Mouse (Mus musculus): ENCODE data around the gene Bbs10. TPM values are rescaled to one million over a fixed set of nuclear protein-coding genes. Genes with fewer than 3 reads are reported as not detected.
A peak's percentile ranks its signal among the peaks of the same experiment; 100 is the strongest.

Gene Bbs10
- polyA plus RNA-seq, 1 experiment from 2014 or later: 7.2 TPM

- no peak for ATAC-seq (ENCODE audit: low FRiP score)
- H3K27ac ChIP-seq: no peak overlapping the region; the same call in 1 of the 2 replicates
- H3K4me2 ChIP-seq: peak overlapping the region; percentile 53
- WGBS: 82% methylated on average over 6 of the region's 6 CpGs
- peak overlapping the region; percentile 81 for H3K9ac ChIP-seq
- peaks cover 18% of the 10 kb centered on the region for H3K4me1 ChIP-seq (replicated peaks)
- H3K4me3 ChIP-seq: no peak overlapping the region
- H3K27me3 ChIP-seq: no peaks in the 10 kb centered on the region
- H3K9me3 ChIP-seq: no peaks in the 10 kb centered on the region
- peaks cover 3% of the 10 kb centered on the region; the same call in 1 of the 2 replicates for H3K36me3 ChIP-seq
These were observed 1.1 kb downstream of the Bbs10 start for GRCm38 (mm10) chr10:111299591-111299990.

GRCm38 (mm10) chr10:111301041-111301440, 2.6 kb downstream of the Bbs10 start:
- Histone ChIP-seq H3K9me3 (no peaks in the 10 kb centered on the region), H3K4me3 (no peak overlapping the region), H3K4me2 (no peak overlapping the region), H3K27me3 (no peaks in the 10 kb centered on the region), H3K36me3 (peaks cover 3% of the 10 kb centered on the region; the same call in 1 of the 2 replicates), H3K27ac (no peak overlapping the region), H3K4me1 (replicated peaks) (peaks cover 18% of the 10 kb centered on the region), H3K9ac (no peak overlapping the region)
- ATAC-seq (ENCODE audit: low FRiP score): no peak
- 94% methylated on average over 5 of the region's 5 CpGs for WGBS

- no peaks in the 10 kb centered on the region for H3K9me3 ChIP-seq
- no peaks in the 10 kb centered on the region for H3K27me3 ChIP-seq
- no peak overlapping the region for H3K4me3 ChIP-seq
- H3K9ac ChIP-seq: no peak overlapping the region
- WGBS: 92% methylated on average over 6 of the region's 6 CpGs
- no peak overlapping the region for H3K27ac ChIP-seq
- H3K36me3 ChIP-seq: peaks cover 3% of the 10 kb centered on the region; the same call in 1 of the 2 replicates
- no peak overlapping the region for H3K4me2 ChIP-seq
- no peak for ATAC-seq (ENCODE audit: low FRiP score)
- peaks cover 18% of the 10 kb centered on the region for H3K4me1 ChIP-seq (replicated peaks)
These were observed 4.0 kb downstream of the Bbs10 start for GRCm38 (mm10) chr10:111302486-111302885.

GRCm38 (mm10) chr10:111308850-111309501, 10.5 kb downstream of the Bbs10 start:
- Histone ChIP-seq H3K4me2 (no peak overlapping the region), H3K36me3 (no peaks in the 10 kb centered on the region), H3K9ac (no peak overlapping the region), H3K4me1 (replicated peaks) (no peaks in the 10 kb centered on the region), H3K27me3 (no peaks in the 10 kb centered on the region), H3K27ac (no peak overlapping the region), H3K4me3 (no peak overlapping the region), H3K9me3 (no peaks in the 10 kb centered on the region)
- 94% methylated on average over 13 of the region's 13 CpGs for WGBS
- ATAC-seq (ENCODE audit: low FRiP score): no peak

- no peak for ATAC-seq (ENCODE audit: low FRiP score)
- H3K27me3 ChIP-seq: no peaks in the 10 kb centered on the region
- no peaks in the 10 kb centered on the region for H3K9me3 ChIP-seq
- H3K36me3 ChIP-seq: no peaks in the 10 kb centered on the region
- 81% methylated on average over 6 of the region's 6 CpGs for WGBS
- H3K9ac ChIP-seq: no peak overlapping the region
- no peak overlapping the region for H3K4me3 ChIP-seq
- no peak overlapping the region for H3K4me2 ChIP-seq
- no peaks in the 10 kb centered on the region for H3K4me1 ChIP-seq (replicated peaks)
- H3K27ac ChIP-seq: no peak overlapping the region
These were observed 14.8 kb downstream of the Bbs10 start for GRCm38 (mm10) chr10:111313282-111313681.

- no peaks in the 10 kb centered on the region for H3K27me3 ChIP-seq
- H3K4me2 ChIP-seq: no peak overlapping the region
- no peak overlapping the region for H3K4me3 ChIP-seq
- no peaks in the 10 kb centered on the region for H3K9me3 ChIP-seq
- H3K27ac ChIP-seq: no peak overlapping the region
- H3K4me1 ChIP-seq (replicated peaks): no peaks in the 10 kb centered on the region
- WGBS: 78% methylated on average over 10 of the region's 10 CpGs
- no peaks in the 10 kb centered on the region for H3K36me3 ChIP-seq
- H3K9ac ChIP-seq: no peak overlapping the region
- no peak for ATAC-seq (ENCODE audit: low FRiP score)
These were observed 16.3 kb downstream of the Bbs10 start for GRCm38 (mm10) chr10:111314636-111315395.

- Histone ChIP-seq H3K9ac (no peak overlapping the region), H3K4me1 (replicated peaks) (no peaks in the 10 kb centered on the region), H3K9me3 (no peaks in the 10 kb centered on the region), H3K4me2 (no peak overlapping the region), H3K36me3 (no peaks in the 10 kb centered on the region), H3K4me3 (no peak overlapping the region), H3K27ac (no peak overlapping the region), H3K27me3 (no peaks in the 10 kb centered on the region)
- 89% methylated on average over 3 of the region's 3 CpGs for WGBS
- no peak for ATAC-seq (ENCODE audit: low FRiP score)
These were observed 17.5 kb downstream of the Bbs10 start for GRCm38 (mm10) chr10:111315940-111316339.

GRCm38 (mm10) chr10:111318021-111318420, 19.5 kb downstream of the Bbs10 start:
- no peaks in the 10 kb centered on the region for H3K4me1 ChIP-seq (replicated peaks)
- H3K4me3 ChIP-seq: no peak overlapping the region
- no peak overlapping the region for H3K27ac ChIP-seq
- ATAC-seq (ENCODE audit: low FRiP score): no peak
- no peaks in the 10 kb centered on the region for H3K36me3 ChIP-seq
- no peak overlapping the region for H3K4me2 ChIP-seq
- H3K9me3 ChIP-seq: no peaks in the 10 kb centered on the region
- H3K9ac ChIP-seq: no peak overlapping the region
- H3K27me3 ChIP-seq: no peaks in the 10 kb centered on the region
- WGBS: 63% methylated on average over 3 of the region's 3 CpGs

- no peaks in the 10 kb centered on the region for H3K27me3 ChIP-seq
- H3K4me1 ChIP-seq (replicated peaks): no peaks in the 10 kb centered on the region
- H3K27ac ChIP-seq: no peak overlapping the region
- H3K9me3 ChIP-seq: no peaks in the 10 kb centered on the region
- no peak overlapping the region for H3K4me3 ChIP-seq
- H3K4me2 ChIP-seq: no peak overlapping the region
- no peaks in the 10 kb centered on the region for H3K36me3 ChIP-seq
- no peak overlapping the region for H3K9ac ChIP-seq
- no peak for ATAC-seq (ENCODE audit: low FRiP score)
- 91% methylated on average over 9 of the region's 9 CpGs for WGBS
These were observed 20.5 kb downstream of the Bbs10 start for GRCm38 (mm10) chr10:111318805-111319500.

GRCm38 (mm10) chr10:111320579-111320978, 22.1 kb downstream of the Bbs10 start:
- Histone ChIP-seq H3K4me3 (no peak overlapping the region), H3K27ac (no peak overlapping the region), H3K9ac (no peak overlapping the region), H3K4me2 (no peak overlapping the region), H3K9me3 (no peaks in the 10 kb centered on the region), H3K36me3 (no peaks in the 10 kb centered on the region), H3K27me3 (no peaks in the 10 kb centered on the region), H3K4me1 (replicated peaks) (no peaks in the 10 kb centered on the region)
- no peak for ATAC-seq (ENCODE audit: low FRiP score)

- Histone ChIP-seq H3K4me2 (no peak overlapping the region), H3K9me3 (no peaks in the 10 kb centered on the region), H3K36me3 (no peaks in the 10 kb centered on the region), H3K27me3 (no peaks in the 10 kb centered on the region), H3K27ac (no peak overlapping the region), H3K9ac (no peak overlapping the region), H3K4me3 (no peak overlapping the region), H3K4me1 (replicated peaks) (no peaks in the 10 kb centered on the region)
- no peak for ATAC-seq (ENCODE audit: low FRiP score)
- WGBS: 88% methylated on average over 4 of the region's 4 CpGs
These were observed 29.5 kb downstream of the Bbs10 start for GRCm38 (mm10) chr10:111327957-111328356.

- ATAC-seq (ENCODE audit: low FRiP score): no peak
- no peak overlapping the region for H3K9ac ChIP-seq
- no peaks in the 10 kb centered on the region for H3K27me3 ChIP-seq
- H3K4me1 ChIP-seq (replicated peaks): no peaks in the 10 kb centered on the region
- H3K4me3 ChIP-seq: no peak overlapping the region
- no peaks in the 10 kb centered on the region for H3K9me3 ChIP-seq
- WGBS: 84% methylated on average over 5 of the region's 5 CpGs
- no peaks in the 10 kb centered on the region for H3K36me3 ChIP-seq
- no peak overlapping the region for H3K27ac ChIP-seq
- no peak overlapping the region for H3K4me2 ChIP-seq
These were observed 30.8 kb downstream of the Bbs10 start for GRCm38 (mm10) chr10:111329326-111329725.

All from hindbrain, embryonic 13.5 days (tissue).